Mouse (Mus musculus) gastrocnemius, adult 8-10 months (tissue): ENCODE results near the gene Prdm1. TPM values are rescaled to one million over a fixed set of nuclear protein-coding genes. Genes with fewer than 3 reads are reported as not detected.
A peak's percentile ranks its signal among the peaks of the same experiment; 100 is the strongest.

Experiments used
- DNase-seq, 2 experiments: peaks; one replicate each; pipeline ENCODE4 v3.0.0; 2022; ENCODE audit warnings: low spot score in 2 of 2
- total RNA-seq, 4 experiments: library from RNA; stranded (reverse); gene quantifications; 2 replicates each; pipeline ENCODE4 v1.2.4; 2022

The Prdm1 gene
- total RNA-seq, 4 experiments from 2014 or later = 0.31 to 0.73 (median 0.40) TPM

- no peak for DNase-seq
These were observed 35.3 kb downstream of the Prdm1 start for GRCm38 (mm10) chr10:44492815-44493525.

- no peak for DNase-seq
These were observed 37.3 kb downstream of the Prdm1 start for GRCm38 (mm10) chr10:44490899-44491422.

GRCm38 (mm10) chr10:44487132-44487531 is 41.2 kb downstream of the Prdm1 start:
- DNase-seq = no peak

- DNase-seq = no peak
These were observed 44.2 kb downstream of the Prdm1 start for GRCm38 (mm10) chr10:44484077-44484476.

- DNase-seq = no peak
These were observed 45.2 kb downstream of the Prdm1 start for GRCm38 (mm10) chr10:44483116-44483515.

GRCm38 (mm10) chr10:44481379-44481778 is 46.9 kb downstream of the Prdm1 start:
- DNase-seq = no peak

GRCm38 (mm10) chr10:44479286-44479685 is 49.0 kb downstream of the Prdm1 start:
- no peak for DNase-seq

- DNase-seq = no peak
These were observed 50.2 kb downstream of the Prdm1 start for GRCm38 (mm10) chr10:44478091-44478490.

GRCm38 (mm10) chr10:44477240-44477639 is 51.1 kb downstream of the Prdm1 start:
- no peak for DNase-seq

GRCm38 (mm10) chr10:44476523-44476922 is 51.8 kb downstream of the Prdm1 start:
- DNase-seq = no peak

- no peak for DNase-seq
These were observed 52.9 kb downstream of the Prdm1 start for GRCm38 (mm10) chr10:44475376-44475775.

- no peak for DNase-seq
These were observed 54.0 kb downstream of the Prdm1 start for GRCm38 (mm10) chr10:44474256-44474655.

- DNase-seq = no peak
These were observed 62.7 kb downstream of the Prdm1 start for GRCm38 (mm10) chr10:44465618-44466017.

GRCm38 (mm10) chr10:44464563-44464962 is 63.7 kb downstream of the Prdm1 start:
- DNase-seq = no peak

- DNase-seq = no peak
These were observed 64.4 kb downstream of the Prdm1 start for GRCm38 (mm10) chr10:44463856-44464255.

- no peak for DNase-seq
These were observed 66.0 kb downstream of the Prdm1 start for GRCm38 (mm10) chr10:44462351-44462750.

- DNase-seq = no peak
These were observed 67.2 kb downstream of the Prdm1 start for GRCm38 (mm10) chr10:44461063-44461462.

GRCm38 (mm10) chr10:44460095-44460810 is 68.0 kb downstream of the Prdm1 start:
- DNase-seq = no peak

- DNase-seq = no peak
These were observed 68.8 kb downstream of the Prdm1 start for GRCm38 (mm10) chr10:44459321-44460000.

GRCm38 (mm10) chr10:44458534-44459315 is 69.6 kb downstream of the Prdm1 start:
- DNase-seq = peak; percentile 9 to 33
